ENCODE assay signal across 23 mouse cellular contexts in the genomic region with DNA sequence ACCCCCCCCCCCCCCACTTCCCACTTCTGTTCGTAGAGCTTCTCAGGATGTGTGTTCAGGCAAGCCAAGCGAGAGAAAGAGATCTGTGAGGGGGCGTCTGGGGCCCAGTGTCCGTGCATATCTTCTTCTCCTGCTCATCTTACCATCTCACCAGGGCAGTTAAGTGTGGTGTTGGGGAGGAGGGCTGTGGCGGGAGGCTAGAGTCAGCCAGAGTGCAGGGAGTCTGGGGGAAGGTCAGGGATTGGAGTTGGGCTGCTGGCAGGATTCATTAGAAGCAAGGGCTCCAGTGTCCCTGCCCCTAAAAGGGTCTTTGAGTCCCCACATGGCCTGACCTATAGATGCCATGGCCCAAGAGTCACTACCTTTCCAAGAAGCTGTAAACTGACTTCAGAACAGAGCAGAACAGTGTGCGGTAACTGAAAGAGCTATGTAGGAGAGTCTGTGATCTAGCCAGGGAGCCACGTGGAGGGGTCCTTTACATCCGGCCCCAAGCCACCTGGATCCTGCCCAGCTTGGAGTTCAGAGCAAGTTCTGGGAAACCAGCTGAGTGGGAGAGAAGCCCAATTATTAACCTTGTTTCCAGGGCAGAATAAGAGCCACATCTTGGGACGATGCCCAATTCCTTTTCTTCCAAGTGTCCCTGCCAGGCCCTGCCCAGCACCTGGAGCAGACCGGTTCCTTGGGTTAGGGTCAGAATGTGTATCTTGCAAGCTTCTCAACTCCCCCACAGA. TPM values are rescaled to one million over a fixed set of nuclear protein-coding genes. Genes with fewer than 3 reads are reported as not detected.
DNase-seq lines count a peak whose midpoint lies in the region; ATAC-seq and TF ChIP-seq lines count a peak whose summit lies in the region.
"Had no signal": no experiment of that assay in that cellular context is flagged by ENCODE, and none has a peak within 500 bp of the region (broad histone marks: within the 10 kb centered on the region; RNA-seq: fewer than 3 reads in every experiment).

No protein-coding gene starts in this region.

- H3K27ac ChIP-seq in left cerebral cortex, adult 2 months = peak overlapping the region; percentile 41
- H3K27ac ChIP-seq in hindbrain, postnatal 0 days = peak overlapping the region; percentile 13; the same call in 1 of the 2 replicates
- H3K27ac ChIP-seq: embryonic facial prominence, embryonic 12.5 days; heart, embryonic 13.5 days; intestine, embryonic 15.5 days; kidney, embryonic 15.5 days; limb, embryonic 13.5 days; liver, embryonic 15.5 days; midbrain, embryonic 15.5 days; neural tube, embryonic 12.5 days had no signal

- peaks cover 8% of the 10 kb centered on the region; the same call in 1 of the 2 replicates for H3K4me1 ChIP-seq in hindbrain, postnatal 0 days (ENCODE audit: insufficient read depth, low read length)

- no peak overlapping the region for H3K4me3 ChIP-seq in left cerebral cortex, adult 2 months
- no peak overlapping the region for H3K4me3 ChIP-seq in hindbrain, postnatal 0 days (ENCODE audit: low read length)
- H3K4me3 ChIP-seq: embryonic facial prominence, embryonic 12.5 days; heart, embryonic 13.5 days; intestine, embryonic 15.5 days; kidney, embryonic 15.5 days; limb, embryonic 13.5 days; liver, embryonic 15.5 days; midbrain, embryonic 15.5 days; neural tube, embryonic 12.5 days had no signal

- no peak for ATAC-seq in hindbrain, postnatal 0 days
- ATAC-seq: intestine, embryonic 15.5 days; lung, postnatal 0 days; midbrain, embryonic 15.5 days had no signal

- H3K36me3 ChIP-seq in hindbrain, postnatal 0 days (ENCODE audit: insufficient read depth, low read length) = no peaks in the 10 kb centered on the region
- H3K36me3 ChIP-seq: embryonic facial prominence, embryonic 12.5 days; heart, embryonic 13.5 days; intestine, embryonic 15.5 days; kidney, embryonic 15.5 days; limb, embryonic 13.5 days; liver, embryonic 15.5 days; midbrain, embryonic 15.5 days; neural tube, embryonic 12.5 days had no signal

- 5% methylated on average over 10 of the region's 10 CpGs for WGBS in hindbrain, postnatal 0 days

- H3K4me2 ChIP-seq in hindbrain, postnatal 0 days (ENCODE audit: low read depth, low read length) = 0 out of 2 replicates have a peak overlapping the region, but pooled peaks have one; percentile 6
- H3K4me2 ChIP-seq: embryonic facial prominence, embryonic 12.5 days; heart, embryonic 13.5 days; intestine, embryonic 15.5 days; kidney, embryonic 15.5 days; limb, embryonic 13.5 days; liver, embryonic 15.5 days; midbrain, embryonic 15.5 days; neural tube, embryonic 12.5 days had no signal

- no peak for TF ChIP-seq CTCF in left cerebral cortex, adult 2 months (IDR thresholded peaks at IDR 0.05)
- no peak for TF ChIP-seq CTCF in hindbrain, postnatal 0 days (IDR thresholded peaks at IDR 0.05; ENCODE audit: low read depth)

- H3K9me3 ChIP-seq in hindbrain, postnatal 0 days (ENCODE audit: low read length) = no peaks in the 10 kb centered on the region
- H3K9me3 ChIP-seq: embryonic facial prominence, embryonic 12.5 days; heart, embryonic 13.5 days; intestine, embryonic 15.5 days; kidney, embryonic 15.5 days; limb, embryonic 13.5 days; liver, embryonic 15.5 days; midbrain, embryonic 15.5 days; neural tube, embryonic 12.5 days had no signal

- DNase-seq in cerebellum, adult 11-12 months = peak; percentile 64
- no peak for DNase-seq in cerebellum, postnatal 4 days (ENCODE audit: low spot score in 2 of 2)
- no peak for DNase-seq in left cerebral cortex, adult 2 months (ENCODE audit: extremely low spot score in 1 of 2, low spot score in 2 of 2)
- no peak for DNase-seq in left cerebral cortex, postnatal 25 days (ENCODE audit: low spot score in 2 of 2)
- DNase-seq in cerebellum, adult 9-10 months = peak; percentile 73
- DNase-seq in hindbrain, postnatal 0 days (ENCODE audit: low spot score) = peak; percentile 41
- DNase-seq in kidney, postnatal 14 days = no peak
- DNase-seq in embryo, embryonic 11 days = no peak
- DNase-seq: adrenal gland, adult 8-10 months; heart, postnatal 36 days; thymus, postnatal 14 days had no signal

- intact Hi-C loops in left cerebral cortex, adult 2 months (cut with DNase I) = no loop called here
- intact Hi-C loops in left cerebral cortex, postnatal 25 days (cut with DNase I) = no loop called here

- H3K9ac ChIP-seq in hindbrain, postnatal 0 days (replicated peaks; ENCODE audit: low read length) = no peak overlapping the region
- H3K9ac ChIP-seq: embryonic facial prominence, embryonic 12.5 days; heart, embryonic 13.5 days; intestine, embryonic 15.5 days; kidney, embryonic 15.5 days; limb, embryonic 13.5 days; liver, embryonic 15.5 days; midbrain, embryonic 15.5 days; neural tube, embryonic 12.5 days had no signal

- peaks cover 50% of the 10 kb centered on the region for H3K27me3 ChIP-seq in hindbrain, postnatal 0 days (ENCODE audit: insufficient read depth, low read length)

RNA-seq across cellular contexts. Expression of a gene that starts 6.1 kb away (rescaled TPM):
- 10 to 100 TPM; 70.2 to 76.3 TPM for total RNA-seq in left cerebral cortex, adult 2 months (2021)
- 10 to 100 TPM; 57.3 to 64.3 TPM for total RNA-seq in left cerebral cortex, postnatal 25 days (2021)
- 87.0 and 93.2 TPM in 2 replicates for total RNA-seq in hindbrain, postnatal 0 days (2014; rRNA removed)
- 30.7 and 34.3 TPM in 2 replicates for polyA plus RNA-seq in hindbrain, postnatal 0 days (2015; fragmentation: Nextera tagmentation; extraction: Ambion mirVana)
- total RNA-seq: adrenal gland, adult 8-10 months; common myeloid progenitor, adult 5-6 weeks; gastrocnemius, postnatal 4 days; heart, postnatal 36 days; megakaryocyte progenitor cell, adult 5-6 weeks had no signal
- polyA plus RNA-seq: heart, embryonic 13.5 days; kidney, embryonic 15.5 days; limb, embryonic 13.5 days; liver, embryonic 15.5 days; lung, postnatal 0 days had no signal

RNA-seq across cellular contexts. Expression of a gene that starts 24.9 kb away (rescaled TPM):
- total RNA-seq in left cerebral cortex, adult 2 months (2021) = 100 to 1,000 TPM; 146 to 208 TPM
- total RNA-seq in left cerebral cortex, postnatal 25 days (2021) = 100 to 1,000 TPM; 141 to 380 TPM
- 1.3 and 3.5 TPM in 2 replicates for total RNA-seq in hindbrain, postnatal 0 days (2014; rRNA removed)
- polyA plus RNA-seq in hindbrain, postnatal 0 days (2015; fragmentation: Nextera tagmentation; extraction: Ambion mirVana) = 18.0 and 19.1 TPM in 2 replicates
- total RNA-seq: common myeloid progenitor, adult 5-6 weeks; megakaryocyte progenitor cell, adult 5-6 weeks had no signal

RNA-seq across cellular contexts. Expression of a gene that starts 34.9 kb away (rescaled TPM):
- total RNA-seq in left cerebral cortex, adult 2 months (2021) = 10 to 100 TPM; 35.7 to 42.4 TPM
- total RNA-seq in left cerebral cortex, postnatal 25 days (2021) = 10 to 100 TPM; 34.1 to 36.8 TPM
- 44.0 and 52.4 TPM in 2 replicates for total RNA-seq in hindbrain, postnatal 0 days (2014; rRNA removed)
- 28.4 and 31.9 TPM in 2 replicates for polyA plus RNA-seq in hindbrain, postnatal 0 days (2015; fragmentation: Nextera tagmentation; extraction: Ambion mirVana)

Comparison
In these comparisons a context has a peak if more than half of its experiments do, and no peak if none do; other contexts are left out.
1. DNase-seq: peak in cerebellum, adult 11-12 months (single experiment), cerebellum, adult 9-10 months (single experiment) and hindbrain, postnatal 0 days (single experiment); none in cerebellum, postnatal 4 days (0 of 2), left cerebral cortex, adult 2 months (0 of 2), left cerebral cortex, postnatal 25 days (0 of 2), kidney, postnatal 14 days (single experiment) and embryo, embryonic 11 days (single experiment).
2. RNA of a gene that starts 24.9 kb away (total RNA-seq): 141 to 380 TPM in left cerebral cortex, postnatal 25 days and 146 to 208 TPM in left cerebral cortex, adult 2 months; 1.3 to 3.5 TPM in hindbrain, postnatal 0 days; every median in the first group is over 10 times any median in the second.